Mouse (Mus musculus) G1E (cell line): ENCODE results near the gene Epsti1. TPM values are rescaled to one million over a fixed set of nuclear protein-coding genes. Genes with fewer than 3 reads are reported as not detected.

Experiments
- ATAC-seq: 2 replicates; pipeline ENCODE4 v1.8.0; 2016; ENCODE audit warnings: mild to moderate bottlenecking; ENCODE audit not compliant: insufficient number of reproducible peaks, poor library complexity, low FRiP score, severe bottlenecking; ENCODE audit errors: extremely low read depth
- DNase-seq: peaks from one replicate; pipeline ENCODE4 v3.0.0; 2012; ENCODE audit warnings: low spot score
- H3K27me3 ChIP-seq: 2 replicates; pipeline ENCODE4 v1.6.1; 2012; ENCODE audit warnings: mild to moderate bottlenecking, low read length, inconsistent platforms; ENCODE audit not compliant: insufficient read depth
- H3K36me3 ChIP-seq: replicated peaks from 2 replicates; pipeline ENCODE3; 2012; ENCODE audit warnings: mild to moderate bottlenecking, inconsistent platforms
- H3K4me1 ChIP-seq: 2 replicates; pipeline ENCODE4 v1.6.1; 2012; ENCODE audit warnings: low read depth, low read length, inconsistent platforms, mixed read lengths; ENCODE audit not compliant: insufficient read depth
- H3K4me3 ChIP-seq: 2 replicates; pipeline ENCODE4 v1.5.1; 2012; ENCODE audit warnings: low read depth, mild to moderate bottlenecking, inconsistent platforms, low read length, moderate library complexity, mixed read lengths
- H3K9me3 ChIP-seq: replicated peaks from 2 replicates; pipeline ENCODE4 v1.6.1; 2012; ENCODE audit warnings: inconsistent platforms
- CTCF ChIP-seq: IDR thresholded peaks from 2 replicates; pipeline ENCODE4 v1.5.1; 2012; ENCODE audit warnings: low read depth, low read length, inconsistent platforms, mixed read lengths
- GATA1 ChIP-seq: IDR thresholded peaks from 2 replicates; pipeline ENCODE4 v1.6.1; 2012; ENCODE audit warnings: borderline replicate concordance, low read length, inconsistent platforms, mixed read lengths
- GATA2 ChIP-seq: IDR thresholded peaks from 2 replicates; pipeline ENCODE4 v1.6.1; 2012; ENCODE audit warnings: low read depth, low read length, inconsistent platforms, borderline replicate concordance
- POLR2AphosphoS5 ChIP-seq: IDR thresholded peaks from 2 replicates; pipeline ENCODE4 v1.6.1; 2012; ENCODE audit warnings: low read depth, low read length, inconsistent platforms; ENCODE audit not compliant: insufficient replicate concordance
- TAL1 ChIP-seq: conservative IDR thresholded peaks from 2 replicates; pipeline ENCODE4 v1.6.1; 2012; ENCODE audit warnings: low read depth, low read length, inconsistent platforms, mixed read lengths
- polyA plus RNA-seq: library from polyadenylated mRNA; stranded (reverse); fragments of >175 nt; gene quantifications from 2 replicates; pipeline ENCODE4 v1.2.3, GENCODE M21; 2012
- total RNA-seq, 2 experiments: library from RNA; stranded (forward) in 1 of 2; stranded (reverse) in 1 of 2; fragments of 200-1000 nt in 1 of 2; fragments of >200 nt in 1 of 2; fragmentation: Nextera tagmentation in 1 of 2; gene quantifications; 2 replicates each; pipeline ENCODE4 v1.2.3; 2014 to 2017

Epsti1 gene
- total and polyA plus RNA-seq, 3 experiments = not detected

DNA sequence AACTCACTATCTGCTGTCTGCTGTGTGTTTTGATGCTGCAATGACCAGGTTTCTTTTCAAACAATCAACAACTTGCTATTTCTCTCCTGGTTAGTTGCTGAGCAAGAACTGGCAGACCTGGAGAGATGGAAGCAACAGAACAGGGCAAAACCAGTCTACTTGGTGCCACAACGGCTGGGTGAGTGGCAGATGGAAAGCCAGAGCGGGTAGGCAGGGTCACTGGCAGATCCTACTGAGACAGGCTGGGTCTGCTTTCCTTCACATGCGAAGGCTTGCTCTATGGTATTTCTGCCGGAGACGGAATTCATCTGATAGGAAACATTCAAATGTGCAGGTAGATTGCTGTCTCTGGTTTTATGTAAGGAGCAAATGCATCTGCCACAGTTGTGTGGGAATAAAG, 24.6 kb downstream of the Epsti1 start:
- TF ChIP-seq GATA1 (no peak), POLR2AphosphoS5 (no peak), CTCF (no peak), TAL1 (no peak), GATA2 (no peak)
- peaks cover 4% of the 10 kb centered on the region for H3K9me3 ChIP-seq
- no peaks in the 10 kb centered on the region for H3K4me1 ChIP-seq
- H3K27me3 ChIP-seq = no peaks in the 10 kb centered on the region
- H3K4me3 ChIP-seq = no peak overlapping the region
- no peaks in the 10 kb centered on the region for H3K36me3 ChIP-seq
- ATAC-seq (no peak), DNase-seq (no peak)

DNA sequence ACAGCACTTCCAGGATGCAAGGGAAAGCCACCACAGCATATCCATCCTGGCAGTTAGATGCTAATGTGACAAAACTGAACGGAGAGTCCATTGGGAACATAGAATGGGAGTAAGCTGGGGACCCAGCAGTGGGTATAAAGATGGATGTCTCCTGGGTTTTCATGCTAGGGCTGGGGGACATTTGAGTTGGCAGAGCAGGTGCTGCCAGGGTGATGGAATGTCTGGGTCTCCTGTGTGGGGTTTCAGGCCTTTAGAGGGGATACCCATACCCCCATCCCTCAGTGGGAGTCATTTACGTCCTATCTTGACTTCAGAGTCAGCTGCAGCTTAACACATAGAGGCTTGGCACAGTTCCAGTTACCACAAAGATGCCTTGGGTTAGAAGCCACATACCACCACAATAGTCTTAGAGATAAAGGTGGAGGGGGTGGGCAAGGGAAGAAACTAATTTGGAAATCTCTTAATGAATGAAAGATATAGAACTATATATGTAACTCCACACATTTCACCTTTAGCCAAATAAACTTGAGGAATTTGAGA, 25.2 kb downstream of the Epsti1 start:
- TF ChIP-seq POLR2AphosphoS5 (no peak), GATA2 (no peak), TAL1 (no peak), GATA1 (no peak), CTCF (no peak)
- DNase-seq (no peak), ATAC-seq (peak; percentile 28; the same call in 1 of the 2 replicates)
- Histone ChIP-seq H3K4me3 (no peak overlapping the region), H3K4me1 (no peaks in the 10 kb centered on the region), H3K9me3 (peaks cover 4% of the 10 kb centered on the region), H3K27me3 (no peaks in the 10 kb centered on the region), H3K36me3 (no peaks in the 10 kb centered on the region)

DNA sequence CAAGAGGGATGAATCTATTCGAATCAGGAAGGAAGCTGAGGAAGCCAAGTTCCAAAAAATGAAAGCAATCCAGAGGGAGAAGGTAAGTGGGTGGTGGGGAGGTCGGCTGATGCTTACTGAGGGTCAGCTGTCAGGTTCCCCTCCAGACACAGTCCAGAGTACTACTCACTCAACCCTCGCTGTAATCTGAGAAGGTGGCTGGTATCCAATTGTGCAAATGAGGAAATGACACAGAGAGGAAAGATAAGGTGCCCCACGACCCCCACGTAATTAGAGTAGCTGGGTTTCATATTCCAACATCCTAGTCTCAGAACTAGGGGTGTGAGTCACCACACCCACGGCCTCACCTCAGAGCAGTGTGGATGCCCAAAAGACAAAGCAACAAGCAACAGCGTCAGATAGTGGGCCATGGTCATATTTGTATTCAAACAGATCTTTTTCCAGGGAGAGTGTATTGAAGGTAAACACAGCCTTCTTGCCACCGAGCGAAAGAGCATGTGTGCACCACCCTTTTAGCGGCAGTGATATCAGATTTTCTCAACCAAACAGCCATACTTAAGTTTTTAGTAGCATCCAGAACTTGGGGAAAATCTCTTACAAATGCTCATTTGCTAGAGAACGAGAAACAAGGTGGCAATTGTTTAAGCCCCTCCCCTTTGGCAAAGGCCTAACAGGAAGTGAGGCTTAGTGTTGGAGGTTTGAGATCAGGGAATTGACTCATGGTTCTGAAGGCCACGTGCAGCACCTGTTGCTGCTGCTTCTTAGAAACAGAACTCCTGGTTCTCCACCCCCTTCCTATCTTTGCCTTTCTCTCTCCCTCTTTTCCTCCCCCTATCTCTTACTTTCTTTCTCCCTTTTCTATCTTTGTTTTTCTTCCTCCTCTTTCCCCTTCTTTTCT, 28.4 kb downstream of the Epsti1 start:
- Histone ChIP-seq H3K27me3 (no peaks in the 10 kb centered on the region), H3K36me3 (no peaks in the 10 kb centered on the region), H3K4me3 (no peak overlapping the region), H3K4me1 (no peaks in the 10 kb centered on the region), H3K9me3 (peaks cover 2% of the 10 kb centered on the region; the same call in 1 of the 2 replicates)
- DNase-seq (no peak), ATAC-seq (no peak)
- TF ChIP-seq GATA2 = no peak
- TF ChIP-seq TAL1 = no peak
- no peak for TF ChIP-seq CTCF
- TF ChIP-seq POLR2AphosphoS5 = no peak
- no peak for TF ChIP-seq GATA1

DNA sequence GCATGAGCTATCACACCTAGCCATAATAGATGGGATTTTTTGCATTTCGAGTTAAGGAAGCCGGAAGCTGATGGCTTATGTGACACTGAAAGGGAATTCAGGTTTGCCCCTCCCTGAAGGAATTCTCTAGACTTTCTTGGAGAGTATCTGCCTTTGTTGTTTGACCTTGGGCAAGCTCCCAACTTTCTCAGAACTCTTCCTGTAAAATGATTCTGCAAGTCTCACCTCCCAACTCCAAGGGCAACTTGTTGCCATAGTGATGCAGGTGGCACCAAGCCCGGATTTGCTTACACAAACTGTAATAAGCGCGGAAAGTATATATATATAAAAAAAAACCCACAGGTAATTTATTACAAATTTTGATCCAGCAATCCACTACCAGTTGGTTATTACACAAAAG, 29.2 kb downstream of the Epsti1 start:
- H3K4me3 ChIP-seq = no peak overlapping the region
- peaks cover 2% of the 10 kb centered on the region; the same call in 1 of the 2 replicates for H3K9me3 ChIP-seq
- H3K36me3 ChIP-seq = no peaks in the 10 kb centered on the region
- no peaks in the 10 kb centered on the region for H3K27me3 ChIP-seq
- ATAC-seq = no peak
- no peaks in the 10 kb centered on the region for H3K4me1 ChIP-seq
- no peak for DNase-seq
- TF ChIP-seq CTCF (no peak), POLR2AphosphoS5 (no peak), GATA1 (no peak), GATA2 (no peak), TAL1 (no peak)

DNA sequence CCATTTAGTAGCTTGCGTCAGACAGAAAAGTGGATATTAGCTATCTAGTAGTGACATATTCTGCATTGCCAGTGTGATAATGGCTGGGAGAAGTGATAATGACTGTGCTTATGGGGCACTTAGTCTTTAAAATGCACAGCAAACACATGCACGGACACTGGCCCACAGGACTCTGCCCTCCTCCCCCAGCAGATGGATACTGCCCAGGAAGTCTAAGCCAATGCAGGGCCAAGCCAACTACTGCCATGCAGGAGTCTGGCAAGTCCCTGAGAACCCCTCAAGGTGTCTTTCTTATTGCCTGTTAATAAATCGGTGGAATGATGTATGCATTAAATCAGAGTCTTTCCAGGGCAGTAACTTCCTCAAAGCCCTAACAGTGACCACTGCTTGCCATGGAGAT, 30.4 kb downstream of the Epsti1 start:
- ATAC-seq = no peak
- Histone ChIP-seq H3K4me1 (no peaks in the 10 kb centered on the region), H3K4me3 (no peak overlapping the region), H3K9me3 (no peaks in the 10 kb centered on the region), H3K27me3 (no peaks in the 10 kb centered on the region), H3K36me3 (no peaks in the 10 kb centered on the region)
- TF ChIP-seq GATA1 (no peak), TAL1 (no peak), GATA2 (no peak)
- DNase-seq = no peak

DNA sequence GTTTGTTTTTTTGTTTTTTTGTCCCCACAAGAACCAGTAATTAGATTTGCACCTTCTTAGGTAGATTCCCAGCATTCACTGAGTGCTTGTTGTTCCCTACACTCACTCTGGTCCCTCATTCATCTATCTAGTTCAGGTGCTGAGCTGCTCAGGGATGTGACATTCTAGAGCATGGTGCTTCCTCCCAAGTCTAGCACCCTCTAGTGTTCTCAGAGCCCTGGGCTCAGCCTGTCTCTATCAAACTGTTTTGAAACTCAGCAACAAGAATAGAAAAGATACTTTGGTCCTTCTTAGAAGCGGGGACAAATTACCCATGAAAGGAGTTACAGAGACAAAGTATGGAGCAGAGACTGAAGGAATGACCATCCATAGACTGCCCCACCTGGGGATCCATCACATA, 37.1 kb downstream of the Epsti1 start:
- H3K4me3 ChIP-seq = no peak overlapping the region
- DNase-seq = no peak
- TF ChIP-seq CTCF (no peak), GATA2 (no peak), POLR2AphosphoS5 (no peak), TAL1 (no peak), GATA1 (no peak)

More for the DNA sequence above, 37.1 kb downstream of the Epsti1 start:
- ATAC-seq = no peak
- Histone ChIP-seq H3K36me3 (no peaks in the 10 kb centered on the region), H3K9me3 (peaks cover 10% of the 10 kb centered on the region; the same call in 1 of the 2 replicates), H3K27me3 (no peaks in the 10 kb centered on the region), H3K4me1 (no peaks in the 10 kb centered on the region)
